14 mouse cellular contexts compared by ENCODE assay signal in the genomic region with DNA sequence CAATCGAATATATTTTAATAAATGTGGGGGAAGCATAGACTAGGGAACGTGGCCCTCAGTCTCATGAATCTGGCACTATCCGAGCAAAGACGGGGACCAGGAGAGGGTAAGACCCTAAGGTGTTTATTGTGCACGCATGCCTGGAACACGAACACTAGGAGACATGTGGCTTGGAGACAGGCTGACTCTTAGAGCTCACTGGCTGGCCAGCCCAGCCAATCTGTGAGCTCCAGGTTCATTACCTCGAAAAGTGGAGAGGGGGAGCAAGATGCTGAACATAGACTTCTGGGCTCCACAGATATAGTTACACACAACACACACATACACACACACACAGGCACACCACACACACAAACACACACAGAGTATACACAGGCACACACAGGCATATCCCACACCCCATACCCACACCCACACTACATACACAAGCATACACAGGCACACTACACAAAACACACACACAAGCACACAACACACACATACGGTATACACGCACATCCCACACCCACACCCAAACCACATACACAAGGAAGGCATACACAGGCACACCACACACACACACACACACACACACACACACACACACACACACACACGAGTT. TPM values are rescaled to one million over a fixed set of nuclear protein-coding genes. Genes with fewer than 3 reads are reported as not detected.
DNase-seq lines count a peak whose midpoint lies in the region; ATAC-seq and TF ChIP-seq lines count a peak whose summit lies in the region.
"Had no signal": no experiment of that assay in that cellular context is flagged by ENCODE, and none has a peak within 500 bp of the region (broad histone marks: within the 10 kb centered on the region; RNA-seq: fewer than 3 reads in every experiment).

No protein-coding gene starts in this region.

- H3K4me1 ChIP-seq in forebrain, postnatal 0 days (ENCODE audit: insufficient read depth) = no peaks in the 10 kb centered on the region
- no peaks in the 10 kb centered on the region for H3K4me1 ChIP-seq in forebrain, embryonic 14.5 days (ENCODE audit: control insufficient read depth, insufficient read depth, low read length)
- peaks cover 9% of the 10 kb centered on the region for H3K4me1 ChIP-seq in kidney, embryonic 15.5 days
- H3K4me1 ChIP-seq in embryonic facial prominence, embryonic 12.5 days = peaks cover 4% of the 10 kb centered on the region; the same call in 1 of the 2 replicates
- H3K4me1 ChIP-seq in limb, embryonic 13.5 days = peaks cover 10% of the 10 kb centered on the region

- 77% methylated on average over 10 of the region's 10 CpGs for WGBS in forebrain, postnatal 0 days
- WGBS in forebrain, embryonic 14.5 days = 83% methylated on average over 10 of the region's 10 CpGs
- WGBS in kidney, embryonic 15.5 days = 70% methylated on average over 10 of the region's 10 CpGs
- WGBS in embryonic facial prominence, embryonic 12.5 days = 74% methylated on average over 10 of the region's 10 CpGs
- WGBS in limb, embryonic 13.5 days = 46% methylated on average over 10 of the region's 10 CpGs

- H3K27me3 ChIP-seq in forebrain, postnatal 0 days (ENCODE audit: insufficient read depth, low read length) = no peaks in the 10 kb centered on the region
- H3K27me3 ChIP-seq in forebrain, embryonic 14.5 days (replicated peaks; ENCODE audit: control insufficient read depth, insufficient read depth, low read length) = no peaks in the 10 kb centered on the region
- H3K27me3 ChIP-seq in kidney, embryonic 15.5 days = no peaks in the 10 kb centered on the region
- no peaks in the 10 kb centered on the region for H3K27me3 ChIP-seq in embryonic facial prominence, embryonic 12.5 days
- no peaks in the 10 kb centered on the region for H3K27me3 ChIP-seq in limb, embryonic 13.5 days
- H3K27me3 ChIP-seq: Patski had no signal

- H3K36me3 ChIP-seq in forebrain, postnatal 0 days (ENCODE audit: insufficient read depth) = peaks cover 4% of the 10 kb centered on the region; the same call in 1 of the 2 replicates
- H3K36me3 ChIP-seq in forebrain, embryonic 14.5 days (ENCODE audit: control insufficient read depth, insufficient read depth, low read length) = 0 out of 2 replicates have a peak, but pooled peaks cover 4% of the 10 kb centered on the region
- peaks cover 5% of the 10 kb centered on the region; the same call in 1 of the 2 replicates for H3K36me3 ChIP-seq in kidney, embryonic 15.5 days
- H3K36me3 ChIP-seq in embryonic facial prominence, embryonic 12.5 days = peaks cover 8% of the 10 kb centered on the region; the same call in 1 of the 2 replicates
- peaks cover 9% of the 10 kb centered on the region for H3K36me3 ChIP-seq in limb, embryonic 13.5 days

- H3K27ac ChIP-seq in forebrain, postnatal 0 days (ENCODE audit: low read depth, low read length) = no peak overlapping the region
- no peak overlapping the region for H3K27ac ChIP-seq in forebrain, embryonic 14.5 days (ENCODE audit: low read depth, low read length)
- H3K27ac ChIP-seq in kidney, embryonic 15.5 days = no peak overlapping the region
- no peak overlapping the region for H3K27ac ChIP-seq in embryonic facial prominence, embryonic 12.5 days
- peak overlapping the region; percentile 55; the same call in 1 of the 2 replicates for H3K27ac ChIP-seq in limb, embryonic 13.5 days

- H3K9ac ChIP-seq in forebrain, postnatal 0 days = no peak overlapping the region
- no peak overlapping the region for H3K9ac ChIP-seq in forebrain, embryonic 14.5 days (ENCODE audit: low read length)
- H3K9ac ChIP-seq in kidney, embryonic 15.5 days = no peak overlapping the region
- H3K9ac ChIP-seq in embryonic facial prominence, embryonic 12.5 days = 0 out of 2 replicates have a peak overlapping the region, but pooled peaks have one; percentile 30
- no peak overlapping the region for H3K9ac ChIP-seq in limb, embryonic 13.5 days

- H3K9me3 ChIP-seq in forebrain, postnatal 0 days (ENCODE audit: low read length) = no peaks in the 10 kb centered on the region
- H3K9me3 ChIP-seq in forebrain, embryonic 14.5 days (replicated peaks; ENCODE audit: control insufficient read depth, low read length) = no peaks in the 10 kb centered on the region
- H3K9me3 ChIP-seq in kidney, embryonic 15.5 days (replicated peaks) = no peaks in the 10 kb centered on the region
- no peaks in the 10 kb centered on the region for H3K9me3 ChIP-seq in embryonic facial prominence, embryonic 12.5 days
- H3K9me3 ChIP-seq in limb, embryonic 13.5 days = no peaks in the 10 kb centered on the region

- TF ChIP-seq CTCF in forebrain, postnatal 0 days (IDR thresholded peaks at IDR 0.05; ENCODE audit: low read depth) = no peak

- peak; percentile 20 for DNase-seq in forebrain, postnatal 0 days
- no peak for DNase-seq in forebrain, embryonic 14.5 days (ENCODE audit: low spot score)
- DNase-seq in kidney, postnatal 10 days = no peak
- no peak for DNase-seq in urinary bladder, postnatal 4 days (ENCODE audit: low spot score in 2 of 2)
- DNase-seq: adrenal gland, adult 8-10 months; kidney, adult 8-10 months; lung, postnatal 14 days; thymus, postnatal 25 days had no signal

- peak; percentile 90 for ATAC-seq in forebrain, postnatal 0 days
- no peak for ATAC-seq in forebrain, embryonic 14.5 days
- ATAC-seq in kidney, embryonic 15.5 days (replicated peaks; ENCODE audit: low FRiP score) = 0 out of 2 replicates have a peak, but pooled peaks have one; percentile 48
- no peak for ATAC-seq in embryonic facial prominence, embryonic 12.5 days (ENCODE audit: insufficient number of reproducible peaks, insufficient read depth, low FRiP score, low TSS enrichment)
- ATAC-seq in limb, embryonic 13.5 days (ENCODE audit: low FRiP score, low read depth) = peak; percentile 84
- ATAC-seq in megakaryocyte progenitor cell, adult 5-6 weeks (replicated peaks; ENCODE audit: poor library complexity) = no peak
- ATAC-seq: CD4-positive, CD25-positive, alpha-beta regulatory T cell, adult 4 months; Patski had no signal

- H3K4me2 ChIP-seq in forebrain, postnatal 0 days (ENCODE audit: low read depth) = no peak overlapping the region
- H3K4me2 ChIP-seq in forebrain, embryonic 14.5 days (ENCODE audit: low read length) = no peak overlapping the region
- H3K4me2 ChIP-seq in kidney, embryonic 15.5 days = no peak overlapping the region
- H3K4me2 ChIP-seq in embryonic facial prominence, embryonic 12.5 days (replicated peaks) = no peak overlapping the region
- no peak overlapping the region for H3K4me2 ChIP-seq in limb, embryonic 13.5 days (replicated peaks)

- H3K4me3 ChIP-seq in forebrain, postnatal 0 days (ENCODE audit: low read depth, low read length) = no peak overlapping the region
- no peak overlapping the region for H3K4me3 ChIP-seq in forebrain, embryonic 14.5 days (ENCODE audit: low read depth, low read length)
- no peak overlapping the region for H3K4me3 ChIP-seq in kidney, embryonic 15.5 days (replicated peaks)
- no peak overlapping the region for H3K4me3 ChIP-seq in embryonic facial prominence, embryonic 12.5 days
- H3K4me3 ChIP-seq in limb, embryonic 13.5 days = no peak overlapping the region

RNA-seq across cellular contexts. Expression of a gene that starts 52.0 kb away (rescaled TPM):
- 26.2 and 32.7 TPM in 2 replicates for total RNA-seq in forebrain, postnatal 0 days (2014; rRNA removed)
- 17.2 and 32.1 TPM in 2 replicates for polyA plus RNA-seq in forebrain, postnatal 0 days (2015; fragmentation: Nextera tagmentation; extraction: Ambion mirVana)
- polyA plus RNA-seq in forebrain, embryonic 14.5 days (2014; fragmentation: Nextera tagmentation; extraction: Ambion mirVana) = 25.0 and 38.1 TPM in 2 replicates
- 28.5 and 32.9 TPM in 2 replicates for polyA plus RNA-seq in kidney, embryonic 15.5 days (2015; fragmentation: Nextera tagmentation; extraction: Ambion mirVana)
- polyA plus RNA-seq in embryonic facial prominence, embryonic 12.5 days (2016; fragmentation: Nextera tagmentation; extraction: Ambion mirVana) = 30.8 and 31.7 TPM in 2 replicates
- polyA plus RNA-seq in limb, embryonic 13.5 days (2015; fragmentation: Nextera tagmentation; extraction: Ambion mirVana) = 30.8 and 32.0 TPM in 2 replicates
- total RNA-seq in megakaryocyte progenitor cell, adult 5-6 weeks (2015) = 12.1 and 17.9 TPM in 2 replicates
- 9.5 and 12.0 TPM in 2 replicates for total RNA-seq in megakaryocyte progenitor cell, adult 5-6 weeks (2017)

Comparison
In these comparisons a context has a peak if more than half of its experiments do, and no peak if none do; other contexts are left out.
1. ATAC-seq: peak in forebrain, postnatal 0 days (single experiment), kidney, embryonic 15.5 days (single experiment) and limb, embryonic 13.5 days (single experiment); none in forebrain, embryonic 14.5 days (single experiment), embryonic facial prominence, embryonic 12.5 days (single experiment) and megakaryocyte progenitor cell, adult 5-6 weeks (single experiment).